Comparison of ENCODE assay signal across 11 mouse cellular contexts in genomic region chr9:96861092-96861487, GRCm38 (mm10). TPM values are rescaled to one million over a fixed set of nuclear protein-coding genes. Genes with fewer than 3 reads are reported as not detected.
DNase-seq lines count a peak whose midpoint lies in the region; ATAC-seq and TF ChIP-seq lines count a peak whose summit lies in the region.
"Had no signal": no experiment of that assay in that cellular context is flagged by ENCODE, and none has a peak within 500 bp of the region (broad histone marks: within the 10 kb centered on the region; RNA-seq: fewer than 3 reads in every experiment).

No protein-coding gene starts in this region.

- peak overlapping the region; percentile 8; the same call in 1 of the 2 replicates for H3K27ac ChIP-seq in cerebellum, adult 2 months (ENCODE audit: insufficient read depth, low read length)
- H3K27ac ChIP-seq in heart, postnatal 0 days (ENCODE audit: low read depth), result peak overlapping the region; percentile 54

- no peak for ATAC-seq in megakaryocyte, adult 5-6 weeks (ENCODE audit: poor library complexity, severe bottlenecking)
- ATAC-seq in heart, postnatal 0 days (ENCODE audit: insufficient read depth, low read depth), result peak; percentile 34
- ATAC-seq in megakaryocyte-erythroid progenitor cell, adult 5-6 weeks (replicated peaks; ENCODE audit: low FRiP score, low TSS enrichment, poor library complexity, severe bottlenecking), result 0 out of 2 replicates have a peak, but pooled peaks have one; percentile 32
- ATAC-seq: lung, postnatal 0 days had no signal

- H3K27me3 ChIP-seq in cerebellum, adult 2 months (ENCODE audit: control insufficient read depth, insufficient read depth, low read length), result no peaks in the 10 kb centered on the region
- peaks cover 39% of the 10 kb centered on the region for H3K27me3 ChIP-seq in megakaryocyte, embryonic 14.5 days (replicated peaks)
- H3K27me3 ChIP-seq in heart, postnatal 0 days (ENCODE audit: control insufficient read depth, insufficient read depth, low read length), result no peaks in the 10 kb centered on the region

- no peak overlapping the region for H3K4me2 ChIP-seq in heart, postnatal 0 days (ENCODE audit: low read depth, low read length)

- H3K4me3 ChIP-seq in cerebellum, adult 2 months (replicated peaks; ENCODE audit: insufficient read depth, low read depth, low read length), result no peak overlapping the region
- H3K4me3 ChIP-seq in megakaryocyte, embryonic 14.5 days (replicated peaks), result peak overlapping the region; percentile 31
- H3K4me3 ChIP-seq in heart, postnatal 0 days (ENCODE audit: low read depth, low read length), result no peak overlapping the region

- 34% methylated on average over 10 of the region's 10 CpGs for WGBS in cerebellum, adult 2 months
- WGBS in heart, postnatal 0 days, result 54% methylated on average over 10 of the region's 10 CpGs

- H3K4me1 ChIP-seq in cerebellum, adult 2 months (ENCODE audit: control insufficient read depth, insufficient read depth, low read length), result peaks cover 59% of the 10 kb centered on the region
- peaks cover 16% of the 10 kb centered on the region for H3K4me1 ChIP-seq in megakaryocyte, embryonic 14.5 days
- H3K4me1 ChIP-seq in heart, postnatal 0 days (ENCODE audit: control insufficient read depth, insufficient read depth), result peaks cover 15% of the 10 kb centered on the region

- no peak for TF ChIP-seq CTCF in cerebellum, adult 2 months (IDR thresholded peaks at IDR 0.05; ENCODE audit: borderline replicate concordance, insufficient read depth, low read depth, low read length)
- TF ChIP-seq CTCF in heart, postnatal 0 days (IDR thresholded peaks at IDR 0.05; ENCODE audit: low read depth), result no peak

- no peak overlapping the region for H3K9ac ChIP-seq in heart, postnatal 0 days (replicated peaks; ENCODE audit: low read depth, low read length)

- H3K9me3 ChIP-seq in megakaryocyte, embryonic 14.5 days, result no peaks in the 10 kb centered on the region
- no peaks in the 10 kb centered on the region for H3K9me3 ChIP-seq in heart, postnatal 0 days (replicated peaks; ENCODE audit: control insufficient read depth, low read length)
- H3K9me3 ChIP-seq: G1E had no signal

- DNase-seq in cerebellum, adult 2 months, result peak in 1 of 2 experiments; percentile 53
- no peak for DNase-seq in cerebellum, postnatal 10 days
- peak; percentile 34 for DNase-seq in heart, postnatal 0 days (ENCODE audit: low spot score)
- no peak for DNase-seq in adrenal gland, adult 2 months
- DNase-seq in right cerebral cortex, postnatal 4 days, result no peak
- DNase-seq: embryo, embryonic 11 days had no signal

- TF ChIP-seq EP300 in heart, postnatal 0 days (IDR thresholded peaks at IDR 0.05; ENCODE audit: low read depth), result no peak

- TF ChIP-seq POLR2A in cerebellum, adult 2 months (IDR thresholded peaks at IDR 0.05; ENCODE audit: borderline replicate concordance, insufficient read depth, low read length), result no peak

- H3K36me3 ChIP-seq in megakaryocyte, embryonic 14.5 days (replicated peaks; ENCODE audit: low read length), result no peaks in the 10 kb centered on the region
- no peaks in the 10 kb centered on the region for H3K36me3 ChIP-seq in heart, postnatal 0 days (replicated peaks; ENCODE audit: control insufficient read depth, insufficient read depth, low read length)
- H3K36me3 ChIP-seq: G1E had no signal

RNA-seq across cellular contexts. Expression of gene Pxylp1, which starts 31.4 kb away (rescaled TPM):
- 35.6 and 39.7 TPM in 2 replicates for polyA plus RNA-seq in cerebellum, adult 2 months (2012; rRNA removed)
- polyA plus RNA-seq in megakaryocyte, embryonic 14.5 days (2012; ENCODE audit: insufficient read depth, low replicate concordance), result 0.04 TPM in 1 of 2 replicates, not detected in the other
- total RNA-seq in megakaryocyte, adult 5-6 weeks (2015), result 36.0 and 37.4 TPM in 2 replicates
- total RNA-seq in megakaryocyte, adult 5-6 weeks (2017), result 33.6 and 38.6 TPM in 2 replicates
- total RNA-seq in heart, postnatal 0 days (2014; rRNA removed; ENCODE audit: low replicate concordance), result 27.3 and 89.9 TPM in 2 replicates
- polyA plus RNA-seq in heart, postnatal 0 days (2015; fragmentation: Nextera tagmentation; extraction: Ambion mirVana), result 12.8 and 14.4 TPM in 2 replicates
- 1.9 and 2.5 TPM in 2 replicates for total RNA-seq in megakaryocyte-erythroid progenitor cell, adult 5-6 weeks (2014; fragmentation: Nextera tagmentation)
- 1.4 and 5.2 TPM in 2 replicates for total RNA-seq in megakaryocyte-erythroid progenitor cell, adult 5-6 weeks (2017)
- 10 to 100 TPM in 1 of 2 experiments, 1 to 10 TPM in 1; 5.6 to 13.0 TPM for total RNA-seq in adrenal gland, adult 2 months (2021)
- 2.7 and 2.9 TPM in 2 replicates for polyA plus RNA-seq in adrenal gland, adult 2 months (2012; rRNA removed)
- polyA plus RNA-seq: G1E had no signal
